Mouse (Mus musculus): ENCODE measurements around the gene Emid1. TPM values are rescaled to one million over a fixed set of nuclear protein-coding genes. Genes with fewer than 3 reads are reported as not detected.
"Not testable (repeated sequence)": the region's sequence is repeated elsewhere in the genome, so short reads cannot be mapped to it uniquely, and the experiment has no call there.

Gene Emid1
- polyA plus RNA-seq, 1 experiment: 20.2 TPM

DNA sequence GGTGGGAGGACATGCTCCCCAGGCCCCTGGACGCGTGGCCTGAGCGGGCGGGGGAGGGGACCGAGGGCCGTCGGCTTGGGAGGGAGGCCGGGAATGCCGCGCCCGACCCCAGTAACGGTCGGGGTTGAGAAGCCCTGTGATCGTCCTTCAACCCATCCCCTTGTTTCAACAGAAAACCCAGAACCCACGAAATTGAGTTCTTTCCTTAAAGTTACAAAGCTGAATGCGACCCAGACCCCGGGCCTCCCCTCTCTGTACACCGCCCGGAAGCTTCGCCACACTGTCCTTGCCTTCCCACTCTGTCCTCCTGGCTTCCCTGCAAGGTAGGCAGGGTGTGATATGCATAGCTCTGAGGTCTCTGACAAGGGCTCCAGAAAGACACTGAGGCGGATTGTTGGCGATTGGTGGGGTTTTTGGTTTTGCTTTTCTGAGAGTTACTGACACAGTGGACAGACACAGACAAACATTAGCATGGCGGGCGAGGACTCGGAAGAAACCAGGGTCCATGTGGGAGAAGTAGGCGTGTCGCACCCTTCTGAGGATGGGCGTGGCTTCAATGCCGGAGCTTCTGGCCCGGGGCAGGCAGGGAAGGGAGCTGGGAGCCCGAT lies 52.4 kb downstream of the Emid1 start:
- no peaks in the 10 kb centered on the region; the same call in 1 of the 2 replicates for H3K4me1 ChIP-seq (ENCODE audit: control insufficient read depth, insufficient read depth, low read length)
- peak overlapping the region; percentile 84 for H3K27ac ChIP-seq (ENCODE audit: control insufficient read depth, insufficient read depth, low read depth, low read length, poor library complexity)
- TF ChIP-seq POLR2A (IDR thresholded peaks at IDR 0.05; ENCODE audit: borderline replicate concordance, control insufficient read depth, low read depth, low read length) (peak; percentile 33; the same call in 1 of the 2 replicates), CTCF (IDR thresholded peaks at IDR 0.05; ENCODE audit: control insufficient read depth, insufficient read depth, low read length) (no peak)
- WGBS: under 1% methylated on average over 31 of the region's 31 CpGs
- H3K4me3 ChIP-seq (replicated peaks; ENCODE audit: control insufficient read depth, low read depth, low read length): peak overlapping the region; percentile 88

DNA sequence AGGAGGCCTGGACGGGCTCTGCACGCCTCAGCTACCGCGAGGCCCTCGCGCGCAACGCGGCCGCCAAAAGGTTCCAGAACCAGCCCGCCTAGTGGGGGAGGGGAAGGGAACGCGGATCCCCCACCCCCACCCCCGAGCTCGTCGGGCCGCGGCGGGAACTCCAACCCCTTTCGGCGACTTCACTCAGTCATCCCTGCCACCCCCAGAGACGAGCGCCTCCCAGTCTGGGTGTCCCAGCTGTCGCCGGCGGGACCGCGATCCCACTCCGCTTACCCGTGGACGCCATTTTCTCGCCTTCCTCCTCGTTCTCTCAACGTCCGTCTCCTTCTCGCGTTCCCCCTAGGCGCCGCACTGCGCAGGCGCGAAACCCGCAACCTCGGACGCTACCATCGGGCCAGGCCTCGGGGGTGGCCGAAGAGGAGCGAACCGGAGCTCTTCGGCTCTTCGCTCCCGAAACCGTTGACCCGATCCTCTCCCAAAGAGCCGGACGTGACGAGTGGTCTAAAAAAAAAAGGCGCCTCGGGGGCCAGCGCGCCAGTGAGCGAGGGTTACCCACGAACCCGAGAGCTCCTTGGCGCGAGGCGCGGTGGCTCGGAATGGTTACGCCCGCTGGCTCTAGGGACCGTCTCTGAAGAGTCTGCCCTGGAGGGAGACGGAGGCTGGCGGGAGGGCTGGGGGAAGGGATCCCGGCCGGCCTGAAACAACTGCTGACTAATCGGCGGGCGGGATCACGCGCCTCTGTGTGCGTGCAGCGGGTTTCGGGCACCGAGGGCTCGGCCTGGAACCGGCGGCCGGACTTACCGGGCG lies 53.1 kb downstream of the Emid1 start, which contains the start of the genes Rhbdd3 and Ewsr1:
Gene Rhbdd3 (plus strand): TSS at position 191 of the 807 bp plus-strand sequence.
Gene Ewsr1 (minus strand): TSS at position 531 of the 807 bp plus-strand sequence.
- H3K4me1 ChIP-seq (ENCODE audit: control insufficient read depth, insufficient read depth, low read length): no peaks in the 10 kb centered on the region; the same call in 1 of the 2 replicates
- H3K4me3 ChIP-seq (replicated peaks; ENCODE audit: control insufficient read depth, low read depth, low read length): peak within 1 kb of the TSS; percentile 88
- peak within 1 kb of the TSS; percentile 97 for H3K27ac ChIP-seq (ENCODE audit: control insufficient read depth, insufficient read depth, low read depth, low read length, poor library complexity)
- under 1% methylated on average over 92 of the region's 92 CpGs for WGBS
- TF ChIP-seq POLR2A (IDR thresholded peaks at IDR 0.05; ENCODE audit: borderline replicate concordance, control insufficient read depth, low read depth, low read length) (peak; percentile 95), CTCF (IDR thresholded peaks at IDR 0.05; ENCODE audit: control insufficient read depth, insufficient read depth, low read length) (no peak)

DNA sequence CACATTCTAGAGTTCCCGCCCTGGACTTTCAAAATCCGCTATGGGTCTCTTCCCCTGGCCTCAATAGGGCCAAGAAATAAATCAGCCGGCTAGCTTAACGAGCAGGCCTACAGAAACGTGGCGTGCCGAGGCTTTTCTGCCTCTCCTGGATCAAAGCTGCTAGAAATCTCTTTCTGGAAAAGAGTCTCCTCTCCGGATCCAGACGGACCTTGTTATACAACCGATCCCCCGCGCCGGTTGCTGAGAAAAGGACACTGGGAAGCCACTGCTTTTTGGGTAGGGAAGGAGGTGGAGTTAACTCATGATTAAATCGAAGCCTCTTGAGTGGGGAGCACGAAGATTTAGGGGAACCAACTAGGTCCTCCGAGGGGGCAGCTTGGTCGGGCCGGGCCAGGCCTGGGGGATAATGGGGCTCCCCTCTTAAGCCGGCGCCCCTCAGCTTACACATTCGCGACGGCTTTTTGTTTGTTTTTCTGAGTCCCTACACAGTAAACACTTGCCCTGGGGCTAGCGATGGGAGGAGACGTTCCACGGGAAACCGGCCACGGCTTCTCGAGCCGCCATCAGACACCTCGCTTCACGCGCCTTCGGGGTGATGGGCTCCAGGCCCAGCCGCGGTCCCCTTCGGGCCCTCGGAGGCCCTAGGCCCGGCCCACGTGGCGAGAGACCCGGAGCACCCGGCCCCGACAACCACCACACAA lies 53.9 kb downstream of the Emid1 start:
- Histone ChIP-seq H3K27ac (ENCODE audit: control insufficient read depth, insufficient read depth, low read depth, low read length, poor library complexity) (peak overlapping the region; percentile 97), H3K4me1 (ENCODE audit: control insufficient read depth, insufficient read depth, low read length) (no peaks in the 10 kb centered on the region; the same call in 1 of the 2 replicates), H3K4me3 (replicated peaks; ENCODE audit: control insufficient read depth, low read depth, low read length) (peak overlapping the region; percentile 88)
- no peak for TF ChIP-seq POLR2A (IDR thresholded peaks at IDR 0.05; ENCODE audit: borderline replicate concordance, control insufficient read depth, low read depth, low read length)
- no peak for TF ChIP-seq CTCF (IDR thresholded peaks at IDR 0.05; ENCODE audit: control insufficient read depth, insufficient read depth, low read length)
- under 1% methylated on average over 44 of the region's 44 CpGs for WGBS

DNA sequence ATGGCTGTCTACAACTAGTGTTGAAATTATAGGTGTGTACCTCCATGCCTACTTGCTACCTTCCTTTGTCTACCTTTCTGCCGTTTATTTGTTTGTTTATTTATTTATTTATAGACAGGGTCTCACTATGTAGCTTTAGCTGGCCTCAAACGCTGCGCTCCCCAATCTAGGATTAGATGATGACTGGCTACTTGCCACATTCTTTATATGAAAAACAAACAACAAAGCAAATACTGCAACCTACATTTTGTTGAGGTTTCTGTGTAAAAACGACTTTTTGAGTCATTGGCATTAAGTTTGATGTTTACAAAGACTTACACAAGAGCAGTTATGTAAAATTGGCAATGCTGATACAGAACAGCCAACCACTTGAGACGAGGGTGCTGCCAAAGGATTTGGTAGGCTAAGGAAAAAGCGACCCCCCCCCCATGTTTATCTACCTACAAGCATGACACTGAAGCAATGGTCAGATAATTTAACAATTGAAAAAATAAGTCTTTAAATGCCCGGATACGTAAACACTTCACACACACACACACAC lies 55.5 kb downstream of the Emid1 start:
- no peak overlapping the region for H3K27ac ChIP-seq (ENCODE audit: control insufficient read depth, insufficient read depth, low read depth, low read length, poor library complexity)
- no peaks in the 10 kb centered on the region; the same call in 1 of the 2 replicates for H3K4me1 ChIP-seq (ENCODE audit: control insufficient read depth, insufficient read depth, low read length)
- TF ChIP-seq POLR2A (IDR thresholded peaks at IDR 0.05; ENCODE audit: borderline replicate concordance, control insufficient read depth, low read depth, low read length) (no peak), CTCF (IDR thresholded peaks at IDR 0.05; ENCODE audit: control insufficient read depth, insufficient read depth, low read length) (no peak)
- no peak overlapping the region for H3K4me3 ChIP-seq (replicated peaks; ENCODE audit: control insufficient read depth, low read depth, low read length)
- 37% methylated on average over 8 of the region's 8 CpGs for WGBS

DNA sequence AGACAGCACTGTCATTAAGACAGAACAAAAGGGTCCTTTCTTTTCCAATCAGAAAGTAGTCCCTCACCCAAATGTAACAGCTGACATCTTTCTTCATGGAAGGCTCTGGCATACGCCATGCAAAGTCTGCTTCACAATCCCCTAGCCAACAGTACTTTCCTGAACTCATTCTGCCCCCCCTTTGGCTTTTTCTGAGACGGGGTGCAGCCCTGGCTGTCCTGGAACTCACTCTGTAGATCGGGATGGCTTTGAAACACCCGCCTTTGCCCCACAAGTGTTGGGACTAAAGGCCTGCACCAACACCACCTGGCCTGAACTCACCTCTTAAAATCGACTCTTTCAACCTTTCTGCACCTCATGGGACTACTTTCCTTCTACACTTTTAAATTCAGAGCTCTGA lies 56.2 kb downstream of the Emid1 start:
- 62% methylated on average over 5 of the region's 5 CpGs for whole genome bisulfite sequencing
- TF ChIP-seq POLR2A (IDR thresholded peaks at IDR 0.05; ENCODE audit: borderline replicate concordance, control insufficient read depth, low read depth, low read length) (no peak), CTCF (IDR thresholded peaks at IDR 0.05; ENCODE audit: control insufficient read depth, insufficient read depth, low read length) (no peak)
- Histone ChIP-seq H3K27ac (ENCODE audit: control insufficient read depth, insufficient read depth, low read depth, low read length, poor library complexity) (no peak overlapping the region), H3K4me1 (ENCODE audit: control insufficient read depth, insufficient read depth, low read length) (no peaks in the 10 kb centered on the region; the same call in 1 of the 2 replicates), H3K4me3 (replicated peaks; ENCODE audit: control insufficient read depth, low read depth, low read length) (no peak overlapping the region)

DNA sequence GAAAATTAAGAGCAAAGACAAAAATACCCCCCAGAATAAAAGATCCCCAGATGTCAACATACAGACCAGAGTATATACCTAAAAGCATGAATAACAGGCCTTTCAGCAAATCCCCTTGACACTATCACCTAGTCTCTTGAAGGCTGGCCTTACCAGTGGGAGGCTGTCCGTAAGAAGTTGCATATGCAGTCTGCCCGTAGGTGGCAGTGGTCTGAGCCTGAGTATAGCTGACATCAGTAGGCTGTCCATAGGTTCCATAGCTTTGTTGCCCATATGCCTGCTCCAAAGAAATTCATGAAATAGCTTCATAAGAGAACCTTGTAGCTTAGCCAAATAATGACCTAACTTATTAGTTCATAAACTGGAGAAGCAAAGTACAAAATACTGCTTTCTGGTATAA lies 60.4 kb downstream of the Emid1 start:
- Histone ChIP-seq H3K27ac (ENCODE audit: control insufficient read depth, insufficient read depth, low read depth, low read length, poor library complexity) (no peak overlapping the region), H3K4me3 (replicated peaks; ENCODE audit: control insufficient read depth, low read depth, low read length) (no peak overlapping the region), H3K4me1 (ENCODE audit: control insufficient read depth, insufficient read depth, low read length) (no peaks in the 10 kb centered on the region; the same call in 1 of the 2 replicates)
- TF ChIP-seq POLR2A (IDR thresholded peaks at IDR 0.05; ENCODE audit: borderline replicate concordance, control insufficient read depth, low read depth, low read length) (no peak), CTCF (IDR thresholded peaks at IDR 0.05; ENCODE audit: control insufficient read depth, insufficient read depth, low read length) (peak; percentile 27; the same call in 1 of the 2 replicates)
- 47% methylated on average over 2 of the region's 2 CpGs for WGBS

DNA sequence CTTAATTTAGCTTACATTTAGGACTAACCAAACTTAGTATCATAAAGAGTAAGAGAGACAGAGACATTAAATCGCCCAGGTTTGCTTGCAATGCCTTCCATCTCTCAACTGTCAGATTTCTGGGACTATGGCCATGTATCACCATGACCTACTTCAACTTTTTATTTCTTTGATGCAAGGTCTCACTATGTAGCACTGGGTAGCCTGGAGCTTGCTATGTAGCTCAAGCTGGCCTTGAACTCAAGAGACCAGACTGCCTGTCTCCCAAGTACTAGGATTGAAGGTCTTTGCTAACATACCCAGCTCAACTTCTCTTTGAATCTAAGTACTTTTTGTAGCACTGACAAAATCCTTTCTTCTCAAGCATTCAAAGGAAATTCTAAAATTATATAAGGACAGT lies 62.9 kb downstream of the Emid1 start:
- TF ChIP-seq CTCF (IDR thresholded peaks at IDR 0.05; ENCODE audit: control insufficient read depth, insufficient read depth, low read length): no peak
- TF ChIP-seq POLR2A (IDR thresholded peaks at IDR 0.05; ENCODE audit: borderline replicate concordance, control insufficient read depth, low read depth, low read length): no peak
- Histone ChIP-seq H3K4me3 (replicated peaks; ENCODE audit: control insufficient read depth, low read depth, low read length) (no peak overlapping the region), H3K27ac (ENCODE audit: control insufficient read depth, insufficient read depth, low read depth, low read length, poor library complexity) (no peak overlapping the region), H3K4me1 (ENCODE audit: control insufficient read depth, insufficient read depth, low read length) (no peaks in the 10 kb centered on the region; the same call in 1 of the 2 replicates)
- WGBS: 94% methylated on average over 1 of the region's 1 CpGs

DNA sequence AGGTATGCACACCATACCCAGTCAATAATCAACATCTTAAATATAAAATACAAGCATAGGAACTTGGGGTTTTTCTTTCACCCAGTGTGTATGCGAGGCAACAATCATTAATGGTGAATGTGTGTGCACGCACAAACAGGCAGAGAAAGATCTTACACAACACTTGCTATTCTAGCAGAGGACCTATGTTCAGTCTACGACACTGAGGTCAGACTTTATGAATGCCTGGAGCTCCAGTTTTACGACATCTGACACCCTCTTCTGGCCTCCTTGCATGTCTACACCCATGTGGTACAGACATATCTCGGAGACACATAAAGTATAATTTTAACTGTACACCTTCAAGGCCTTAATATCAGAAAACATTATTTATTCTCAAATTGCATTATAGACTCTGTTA lies 75.2 kb downstream of the Emid1 start:
- H3K4me1 ChIP-seq (ENCODE audit: control insufficient read depth, insufficient read depth, low read length); H3K27ac ChIP-seq (ENCODE audit: control insufficient read depth, insufficient read depth, low read depth, low read length, poor library complexity); H3K4me3 ChIP-seq (replicated peaks; ENCODE audit: control insufficient read depth, low read depth, low read length): not testable (repeated sequence)
- WGBS: 78% methylated on average over 4 of the region's 5 CpGs
